Mouse (Mus musculus) hindbrain, embryonic 15.5 days (tissue): ENCODE measurements around the gene Mmadhc. TPM values are rescaled to one million over a fixed set of nuclear protein-coding genes. Genes with fewer than 3 reads are reported as not detected.

Source experiments
- ATAC-seq: fragments of 200-750 bp; cut with Nextera tagmentation; 2 replicates; pipeline ENCODE4 v1.8.0; 2017; ENCODE audit warnings: low read depth, moderate number of reproducible peaks, moderate TSS enrichment; ENCODE audit not compliant: low FRiP score
- H3K27ac ChIP-seq: fragments of 300-500 bp; sonication (generic); replicated peaks from 2 replicates; pipeline ENCODE4 v1.5.1; 2015; ENCODE audit warnings: mild to moderate bottlenecking, inconsistent platforms
- H3K27me3 ChIP-seq: fragments of 300-500 bp; sonication (generic); 2 replicates; pipeline ENCODE4 v1.6.1; 2015; ENCODE audit warnings: control low read depth, inconsistent platforms
- H3K36me3 ChIP-seq: fragments of 300-500 bp; sonication (generic); 2 replicates; pipeline ENCODE4 v1.6.1; 2015; ENCODE audit warnings: control low read depth, inconsistent platforms
- H3K4me1 ChIP-seq: fragments of 300-500 bp; sonication (generic); replicated peaks from 2 replicates; pipeline ENCODE4 v1.6.1; 2015; ENCODE audit warnings: control low read depth, inconsistent platforms
- H3K4me2 ChIP-seq: fragments of 300-500 bp; sonication (generic); 2 replicates; pipeline ENCODE4 v1.6.1; 2015; ENCODE audit warnings: moderate library complexity, mild to moderate bottlenecking, inconsistent platforms
- H3K4me3 ChIP-seq: fragments of 300-500 bp; sonication (generic); 2 replicates; pipeline ENCODE4 v1.5.1; 2015; ENCODE audit warnings: mild to moderate bottlenecking, inconsistent platforms
- H3K9ac ChIP-seq: fragments of 300-500 bp; sonication (generic); 2 replicates; pipeline ENCODE4 v1.6.1; 2015; ENCODE audit warnings: inconsistent platforms
- H3K9me3 ChIP-seq: fragments of 300-500 bp; sonication (generic); 2 replicates; pipeline ENCODE4 v1.6.1; 2016; ENCODE audit warnings: control low read depth, inconsistent platforms
- WGBS: fragments of 180-500 bp; shearing (Covaris S2); methylation state at CpG from one replicate; pipeline ENCODE4 v1.1.7; 2015; 5-methylcytosine and 5-hydroxymethylcytosine counted together
- polyA plus RNA-seq: library from polyadenylated mRNA; unstranded; fragments of >200 nt; fragmentation: Nextera tagmentation; extraction: Ambion mirVana; gene quantifications from 2 replicates; pipeline ENCODE4 v1.2.1, GENCODE M21; 2015

The Mmadhc gene
- polyA plus RNA-seq, 1 experiment from 2014 or later, result 128 TPM

GRCm38 (mm10) chr2:50254955-50255354, 41.6 kb downstream of the Mmadhc start:
- Histone ChIP-seq H3K27me3 (no peaks in the 10 kb centered on the region), H3K9ac (no peak overlapping the region), H3K4me2 (no peak overlapping the region), H3K27ac (no peak overlapping the region), H3K9me3 (no peaks in the 10 kb centered on the region), H3K4me1 (no peaks in the 10 kb centered on the region), H3K36me3 (no peaks in the 10 kb centered on the region), H3K4me3 (no peak overlapping the region)
- WGBS, result 89% methylated on average over 5 of the region's 5 CpGs
- no peak for ATAC-seq

- no peak overlapping the region for H3K4me3 ChIP-seq
- H3K4me2 ChIP-seq, result no peak overlapping the region
- H3K9me3 ChIP-seq, result no peaks in the 10 kb centered on the region
- WGBS, result 83% methylated on average over 3 of the region's 3 CpGs
- H3K9ac ChIP-seq, result no peak overlapping the region
- no peaks in the 10 kb centered on the region for H3K4me1 ChIP-seq
- ATAC-seq, result no peak
- no peak overlapping the region for H3K27ac ChIP-seq
- no peaks in the 10 kb centered on the region for H3K27me3 ChIP-seq
- H3K36me3 ChIP-seq, result no peaks in the 10 kb centered on the region
Observed at GRCm38 (mm10) chr2:50248551-50248950, 48.0 kb downstream of the Mmadhc start.

- no peaks in the 10 kb centered on the region for H3K9me3 ChIP-seq
- H3K27me3 ChIP-seq, result no peaks in the 10 kb centered on the region
- H3K4me3 ChIP-seq, result no peak overlapping the region
- H3K4me2 ChIP-seq, result no peak overlapping the region
- no peak overlapping the region for H3K9ac ChIP-seq
- H3K27ac ChIP-seq, result no peak overlapping the region
- no peak for ATAC-seq
- H3K36me3 ChIP-seq, result no peaks in the 10 kb centered on the region
- H3K4me1 ChIP-seq, result no peaks in the 10 kb centered on the region
- WGBS, result 60% methylated on average over 8 of the region's 8 CpGs
Observed at GRCm38 (mm10) chr2:50233491-50233890, 63.1 kb downstream of the Mmadhc start.

Other genes starting within 250 kb of the Mmadhc start
- gene Lypd6, start 230.4 kb downstream of the Mmadhc start, polyA plus RNA-seq, result 10.2 and 10.7 TPM in 2 replicates